Comparison of ENCODE assay signal across 20 mouse cellular contexts in genomic region chr5:74639516-74639915, GRCm38 (mm10).
DNase-seq lines count a peak whose midpoint lies in the region; ATAC-seq lines count a peak whose summit lies in the region.
"Had no signal": no experiment of that assay in that cellular context is flagged by ENCODE, and none has a peak within 500 bp of the region (broad histone marks: within the 10 kb centered on the region; RNA-seq: fewer than 3 reads in every experiment).

No protein-coding gene starts in this region.

- no peaks in the 10 kb centered on the region for H3K36me3 ChIP-seq in kidney, embryonic 15.5 days
- H3K36me3 ChIP-seq in embryonic facial prominence, embryonic 15.5 days: no peaks in the 10 kb centered on the region
- no peaks in the 10 kb centered on the region for H3K36me3 ChIP-seq in hindbrain, embryonic 16.5 days (ENCODE audit: control insufficient read depth, insufficient read depth, low read length)
- H3K36me3 ChIP-seq: forebrain, embryonic 15.5 days; heart, embryonic 10.5 days; hindbrain, embryonic 12.5 days had no signal

- H3K27me3 ChIP-seq in kidney, embryonic 15.5 days: no peaks in the 10 kb centered on the region
- H3K27me3 ChIP-seq in embryonic facial prominence, embryonic 15.5 days: no peaks in the 10 kb centered on the region
- no peaks in the 10 kb centered on the region for H3K27me3 ChIP-seq in hindbrain, embryonic 16.5 days (replicated peaks; ENCODE audit: control insufficient read depth, insufficient read depth, low read length)
- H3K27me3 ChIP-seq: forebrain, embryonic 15.5 days had no signal

- H3K9ac ChIP-seq in kidney, embryonic 15.5 days: no peak overlapping the region
- H3K9ac ChIP-seq in embryonic facial prominence, embryonic 15.5 days: no peak overlapping the region
- no peak overlapping the region for H3K9ac ChIP-seq in hindbrain, embryonic 16.5 days (ENCODE audit: low read depth, low read length)
- H3K9ac ChIP-seq: forebrain, embryonic 15.5 days; hindbrain, embryonic 12.5 days had no signal

- no peak for DNase-seq in kidney, adult 11 months
- DNase-seq in left cerebral cortex, postnatal 10 days (ENCODE audit: extremely low spot score in 1 of 2, low spot score in 2 of 2): peak; percentile 9 to 34
- no peak for DNase-seq in left cerebral cortex, postnatal 4 days
- peak; percentile 48 to 55 for DNase-seq in right cerebral cortex, postnatal 10 days (ENCODE audit: low spot score in 2 of 2)
- DNase-seq: adrenal gland, adult 2 months; adrenal gland, postnatal 25 days; cerebellum, adult 18-20 months; cerebellum, adult 9-11 months; cerebellum, postnatal 36 days; gastrocnemius, postnatal 10 days; heart, adult 18-20 months; heart, postnatal 10 days; heart, postnatal 4 days had no signal

- no peak overlapping the region for H3K4me3 ChIP-seq in kidney, embryonic 15.5 days (replicated peaks)
- H3K4me3 ChIP-seq in embryonic facial prominence, embryonic 15.5 days (replicated peaks): no peak overlapping the region
- no peak overlapping the region for H3K4me3 ChIP-seq in hindbrain, embryonic 16.5 days (ENCODE audit: low read length)
- H3K4me3 ChIP-seq: forebrain, embryonic 15.5 days; heart, embryonic 10.5 days; hindbrain, embryonic 12.5 days had no signal

- H3K9me3 ChIP-seq in kidney, embryonic 15.5 days (replicated peaks): no peaks in the 10 kb centered on the region
- no peaks in the 10 kb centered on the region for H3K9me3 ChIP-seq in embryonic facial prominence, embryonic 15.5 days (replicated peaks)
- no peaks in the 10 kb centered on the region for H3K9me3 ChIP-seq in hindbrain, embryonic 16.5 days (ENCODE audit: control insufficient read depth, low read length)
- H3K9me3 ChIP-seq: forebrain, embryonic 15.5 days; heart, embryonic 10.5 days; hindbrain, embryonic 12.5 days had no signal

- H3K4me1 ChIP-seq in kidney, embryonic 15.5 days: no peaks in the 10 kb centered on the region; the same call in none of the 2 replicates
- H3K4me1 ChIP-seq in embryonic facial prominence, embryonic 15.5 days: peaks cover 18% of the 10 kb centered on the region; the same call in 1 of the 2 replicates
- H3K4me1 ChIP-seq in hindbrain, embryonic 16.5 days (ENCODE audit: control insufficient read depth, insufficient read depth, low read depth, low read length): no peaks in the 10 kb centered on the region
- H3K4me1 ChIP-seq: forebrain, embryonic 15.5 days; hindbrain, embryonic 12.5 days had no signal

- intact Hi-C loops in left cerebral cortex, postnatal 10 days (cut with DNase I): no loop called here
- intact Hi-C loops in left cerebral cortex, postnatal 4 days (cut with DNase I): no loop called here

- 71% methylated on average over 6 of the region's 6 CpGs for WGBS in kidney, embryonic 15.5 days
- WGBS in embryonic facial prominence, embryonic 15.5 days: 69% methylated on average over 6 of the region's 6 CpGs
- WGBS in hindbrain, embryonic 16.5 days: 93% methylated on average over 6 of the region's 6 CpGs

- H3K27ac ChIP-seq in kidney, embryonic 15.5 days: 0 out of 2 replicates have a peak overlapping the region, but pooled peaks have one; percentile 18
- H3K27ac ChIP-seq in embryonic facial prominence, embryonic 15.5 days (replicated peaks): peak overlapping the region; percentile 56; the same call in 1 of the 2 replicates
- H3K27ac ChIP-seq in hindbrain, embryonic 16.5 days (ENCODE audit: low read depth, low read length): no peak overlapping the region
- H3K27ac ChIP-seq: forebrain, embryonic 15.5 days; heart, embryonic 10.5 days; hindbrain, embryonic 12.5 days; hindbrain, postnatal 0 days had no signal

- no peak overlapping the region for H3K4me2 ChIP-seq in kidney, embryonic 15.5 days
- no peak overlapping the region for H3K4me2 ChIP-seq in embryonic facial prominence, embryonic 15.5 days (replicated peaks)
- H3K4me2 ChIP-seq in hindbrain, embryonic 16.5 days (ENCODE audit: low read length): no peak overlapping the region
- H3K4me2 ChIP-seq: forebrain, embryonic 15.5 days; hindbrain, embryonic 12.5 days had no signal

- ATAC-seq in kidney, embryonic 15.5 days (replicated peaks; ENCODE audit: low FRiP score): no peak
- ATAC-seq in embryonic facial prominence, embryonic 15.5 days (ENCODE audit: insufficient number of reproducible peaks, low FRiP score, low TSS enrichment, low read depth): no peak
- ATAC-seq in hindbrain, embryonic 16.5 days: no peak
- ATAC-seq: forebrain, embryonic 15.5 days; hindbrain, postnatal 0 days had no signal

Comparison
In these comparisons a context has a peak if more than half of its experiments do, and no peak if none do; other contexts are left out.
1. DNase-seq: peak in left cerebral cortex, postnatal 10 days (2 of 2) and right cerebral cortex, postnatal 10 days (2 of 2); none in kidney, adult 11 months (single experiment) and left cerebral cortex, postnatal 4 days (single experiment).